Mouse (Mus musculus) C2C12 (cell line): ENCODE results near the gene Hcar1.

Source experiments
- CTCF ChIP-seq: IDR thresholded peaks from one replicate; pipeline ENCODE4 v1.5.1; 2011; ENCODE audit not compliant: control insufficient read depth, insufficient read depth, insufficient read length
- FOSL1 ChIP-seq: IDR thresholded peaks from one replicate; pipeline ENCODE4 v1.8.0; 2011; ENCODE audit warnings: mild to moderate bottlenecking, low read length; ENCODE audit not compliant: poor library complexity, insufficient read depth, severe bottlenecking
- MAX ChIP-seq: IDR thresholded peaks from one replicate; pipeline ENCODE4 v1.6.1; 2011; ENCODE audit warnings: mild to moderate bottlenecking, control low read depth
- MYOG ChIP-seq: IDR thresholded peaks from one replicate; pipeline ENCODE4 v1.6.1; 2011; ENCODE audit not compliant: control insufficient read depth, insufficient read length; ENCODE audit errors: extremely low read depth
- USF1 ChIP-seq: IDR thresholded peaks from one replicate; pipeline ENCODE4 v1.6.1; 2011; ENCODE audit warnings: low read depth, mild to moderate bottlenecking, control low read depth, moderate library complexity

DNA sequence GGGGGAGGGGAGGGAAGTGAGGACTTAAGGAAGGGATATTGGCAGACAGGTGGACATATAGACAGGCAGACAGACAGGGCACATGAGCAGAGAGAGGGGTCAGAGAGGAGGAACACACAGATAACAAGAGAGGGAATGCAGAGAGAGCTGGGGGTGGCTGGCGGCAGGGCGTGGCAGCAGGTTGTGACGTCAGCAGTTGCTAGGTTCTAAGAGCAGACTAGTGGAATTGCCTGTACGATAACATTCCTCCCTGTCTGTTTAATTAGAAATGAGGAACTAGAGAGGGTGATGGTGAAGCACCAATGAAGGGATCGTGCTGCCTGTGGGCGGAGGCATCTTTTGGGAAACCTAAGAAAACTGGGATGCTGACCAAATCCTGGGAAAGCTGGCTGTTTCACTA is 11.8 kb upstream of the Hcar1 start:
- TF ChIP-seq MAX, result no peak
- TF ChIP-seq CTCF, result no peak
- no peak for TF ChIP-seq MYOG
- TF ChIP-seq FOSL1, result no peak
- no peak for TF ChIP-seq USF1
